Mouse (Mus musculus) erythroblast, adult 5-6 weeks (primary cell): ENCODE measurements around the gene Aqp3. TPM values are rescaled to one million over a fixed set of nuclear protein-coding genes. Genes with fewer than 3 reads are reported as not detected.

Experiments
- ATAC-seq: replicated peaks from 2 replicates; pipeline ENCODE4 v1.8.0; 2016; ENCODE audit warnings: moderate number of reproducible peaks, mild to moderate bottlenecking, moderate TSS enrichment, inconsistent platforms; ENCODE audit not compliant: poor library complexity, low FRiP score, severe bottlenecking
- total RNA-seq, 2 experiments: library from RNA; stranded (forward) in 1 of 2; stranded (reverse) in 1 of 2; fragments of 150-400 nt in 1 of 2; fragments of 200-764, 138-1000 nt in 1 of 2; gene quantifications; 2 replicates each; pipeline versions ENCODE4 v1.2.3 to v1.2.4; 2015 to 2017; ENCODE audit warnings: low replicate concordance in 2 of 2

The Aqp3 gene
- total RNA-seq (2015; ENCODE audit: low replicate concordance) (not detected in 2 replicates), total RNA-seq (2017; ENCODE audit: low replicate concordance) (not detected in 2 replicates)

DNA sequence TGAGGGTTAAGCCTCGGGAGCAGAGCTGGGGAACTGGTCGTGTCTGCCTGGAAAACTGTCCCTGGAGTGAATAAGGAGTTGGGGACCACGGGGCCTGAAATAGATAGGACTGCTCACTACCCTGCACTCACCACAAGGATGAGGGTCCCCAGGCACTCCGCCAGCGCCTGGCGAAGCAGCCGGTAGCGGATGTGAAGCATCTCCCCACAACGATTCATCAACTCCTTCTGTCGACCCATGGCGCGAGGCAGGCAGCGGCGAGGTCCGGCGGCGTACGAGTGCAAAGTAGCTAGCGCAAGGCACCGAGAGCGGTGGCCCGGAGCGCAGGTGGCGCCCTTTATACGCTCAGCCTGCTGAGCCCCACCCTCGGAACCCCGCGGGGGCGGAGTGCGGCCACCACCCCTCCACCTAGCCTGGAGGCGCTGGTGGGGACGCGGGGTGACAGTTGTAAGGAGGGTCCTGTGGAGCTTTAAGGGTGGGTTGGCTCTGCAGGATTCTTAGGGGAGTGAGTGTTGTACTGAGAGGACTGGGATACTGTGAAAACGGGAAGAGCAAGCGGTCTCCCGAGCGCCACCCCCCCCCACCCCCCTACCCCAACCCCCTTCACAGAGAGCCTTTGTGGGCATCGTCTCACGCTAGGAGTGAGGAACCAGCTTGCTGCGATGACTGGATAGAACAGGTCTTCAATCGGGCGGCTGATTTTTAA is at the start of gene Aqp3:
Gene Aqp3 (minus strand): TSS at position 313 of the 706 bp plus-strand sequence.
- no peak for ATAC-seq

DNA sequence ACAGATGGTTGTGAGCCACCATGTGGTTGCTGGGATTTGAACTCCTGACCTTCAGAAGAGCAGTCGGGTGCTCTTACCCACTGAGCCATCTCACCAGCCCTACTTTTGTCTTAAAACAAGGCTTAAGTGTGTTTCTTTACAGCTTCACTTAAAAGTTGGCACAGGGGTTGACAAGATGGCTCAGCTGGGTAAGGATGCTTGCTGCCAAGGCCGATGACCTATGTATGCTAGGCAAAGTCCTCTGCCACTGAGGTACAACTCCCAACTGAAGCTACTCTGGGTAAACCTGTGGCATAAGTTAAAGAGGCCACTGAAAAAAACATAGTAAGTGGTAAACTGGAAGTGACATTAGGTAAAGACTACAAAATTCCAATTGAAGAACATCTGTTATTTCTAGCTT is 44.6 kb upstream of the Aqp3 start:
- ATAC-seq: no peak

DNA sequence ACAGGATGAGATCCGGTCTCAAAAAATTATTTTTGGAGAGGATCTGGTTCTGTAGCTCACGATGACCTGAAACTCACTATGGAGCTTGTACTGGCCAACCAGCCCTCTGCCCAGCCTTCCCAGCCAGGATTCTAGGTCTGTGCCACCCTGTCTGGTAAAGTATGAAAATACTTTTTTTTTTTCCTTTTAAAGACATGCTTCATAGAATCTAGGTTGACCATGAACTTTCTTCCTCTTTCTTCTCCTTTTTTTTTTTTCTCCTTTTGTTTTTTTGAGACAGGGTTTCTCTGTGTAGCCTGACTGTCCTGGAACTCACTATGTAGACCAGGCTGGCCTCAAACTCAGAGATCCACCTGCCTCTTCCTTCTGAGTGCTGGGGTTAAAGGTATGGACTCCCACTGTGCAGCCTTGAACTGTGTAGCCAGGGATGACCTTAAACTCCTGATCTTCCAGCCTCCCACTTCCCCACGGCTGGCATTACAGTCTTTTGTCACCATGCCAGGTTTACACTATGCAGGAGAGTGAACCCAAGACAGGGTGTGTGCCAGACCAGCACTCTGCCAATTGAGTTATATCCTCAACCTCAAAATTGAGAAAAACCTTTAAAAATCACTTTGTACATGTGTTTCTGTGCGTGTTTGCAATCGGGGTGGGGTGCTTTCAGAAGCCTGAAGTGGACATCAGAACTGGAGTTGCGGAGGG is 42.3 kb upstream of the Aqp3 start:
- ATAC-seq: no peak

DNA sequence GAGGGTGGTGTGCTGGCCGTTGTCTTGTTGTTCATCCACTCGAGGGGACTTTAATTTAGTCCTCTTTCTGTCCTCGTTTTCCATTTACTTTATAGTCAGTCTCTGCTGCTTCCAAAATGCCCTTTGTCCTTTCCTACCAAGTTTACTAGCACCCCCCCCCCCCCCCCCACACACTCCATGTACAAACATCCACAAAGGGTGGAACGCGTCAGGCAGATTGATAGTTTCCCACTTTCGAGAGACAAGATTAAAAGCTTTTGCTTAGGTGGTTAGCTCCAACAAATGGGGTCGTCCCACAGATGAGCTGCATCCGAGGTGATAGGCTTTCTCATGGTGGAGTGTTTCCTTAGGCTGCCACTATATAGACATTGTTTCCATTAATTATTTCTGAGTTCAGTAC is 38.8 kb upstream of the Aqp3 start:
- no peak for ATAC-seq

DNA sequence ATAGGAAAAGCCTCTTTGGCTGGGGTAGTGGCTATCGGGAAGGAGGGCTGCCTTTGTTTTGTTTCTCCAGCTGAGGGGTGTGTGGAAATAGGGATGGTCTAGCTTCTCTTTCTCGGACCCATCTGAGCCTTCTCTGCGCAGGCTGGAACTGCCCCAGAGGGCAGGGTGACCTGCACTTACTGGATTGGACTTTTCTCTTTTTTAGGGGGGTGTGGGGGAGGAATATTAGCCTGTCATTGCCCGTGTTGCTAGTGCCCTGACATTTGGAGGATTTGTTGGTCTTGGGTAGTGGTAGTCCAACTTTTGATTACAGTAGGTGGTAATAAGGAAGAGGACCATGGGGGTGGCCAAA is 38.4 kb upstream of the Aqp3 start:
- peak; percentile 34 for ATAC-seq

DNA sequence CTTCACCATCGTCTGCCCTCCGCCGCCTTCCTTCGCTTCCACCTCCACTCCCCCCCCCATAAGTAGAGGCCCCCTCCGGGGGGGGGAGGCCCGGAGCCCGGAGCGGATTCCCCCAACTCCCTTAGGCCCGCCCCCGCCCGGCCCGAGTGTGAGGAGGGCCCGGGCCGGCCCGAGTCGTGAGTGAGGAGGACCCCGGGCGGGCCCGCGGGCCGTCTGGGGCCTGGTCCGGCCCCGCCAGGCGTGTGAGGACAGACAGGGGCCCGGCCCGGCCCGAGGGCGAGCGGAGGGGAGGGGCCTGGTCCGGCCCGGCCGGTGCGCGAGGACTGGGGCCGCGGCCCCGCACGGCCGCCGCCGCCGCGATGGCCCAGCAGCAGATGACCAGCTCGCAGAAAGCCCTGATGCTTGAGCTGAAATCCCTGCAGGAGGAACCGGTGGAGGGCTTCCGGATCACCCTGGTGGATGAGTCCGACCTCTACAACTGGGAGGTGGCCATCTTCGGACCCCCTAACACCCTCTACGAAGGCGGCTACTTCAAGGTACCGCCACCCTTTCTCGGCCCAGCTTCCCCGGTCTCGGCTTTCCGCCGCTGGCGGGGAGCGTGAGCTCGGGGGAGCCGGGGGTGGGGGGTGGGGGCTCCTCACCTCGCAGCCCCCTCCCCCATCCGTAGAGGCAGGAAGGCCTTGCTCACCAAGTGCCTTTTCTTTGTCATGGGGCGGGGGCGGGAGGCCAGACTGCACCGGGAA is 37.9 kb upstream of the Aqp3 start, which contains the start of gene Ube2r2:
Gene Ube2r2 (plus strand): TSS at position 33 of the 743 bp plus-strand sequence.
- peak; percentile 13; the same call in 1 of the 2 replicates for ATAC-seq

DNA sequence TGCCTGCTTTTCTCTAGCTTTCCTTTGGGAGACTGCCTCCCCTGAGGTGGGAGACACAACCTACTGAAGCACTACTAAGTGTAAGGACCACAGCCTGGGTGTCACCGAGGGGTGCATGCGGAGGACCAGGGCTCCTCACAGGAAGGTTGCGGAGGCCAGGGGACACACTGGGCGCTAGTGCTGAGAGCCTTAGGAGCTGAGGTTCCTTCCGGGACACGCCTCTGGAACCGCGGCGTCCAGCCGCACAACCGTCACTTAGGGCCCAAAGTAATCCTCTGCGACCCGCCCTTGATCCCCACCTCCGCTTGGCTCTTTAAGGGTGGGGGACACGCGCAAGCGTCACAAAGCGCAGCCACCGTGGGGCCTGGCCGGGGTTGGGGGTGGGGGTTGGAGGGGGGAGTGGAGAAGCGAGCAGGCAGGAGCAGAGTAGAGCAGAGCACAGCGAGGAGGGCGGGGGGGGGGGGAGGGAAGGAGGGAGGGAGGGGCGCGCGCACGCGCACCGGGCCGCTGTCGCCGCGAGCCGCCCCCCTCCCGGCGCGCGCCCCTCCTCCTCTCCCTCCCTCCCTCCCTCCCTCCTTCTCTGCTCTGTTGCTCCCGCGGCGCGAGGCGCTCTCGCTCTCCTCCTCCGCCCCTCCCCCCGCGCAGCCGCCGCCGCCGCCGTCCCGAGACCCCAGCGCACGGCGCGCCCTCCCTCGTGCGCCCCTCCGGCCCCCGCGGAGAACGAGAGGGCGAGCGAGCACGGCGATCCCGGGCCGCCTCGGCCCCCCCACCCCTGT is 37.1 kb upstream of the Aqp3 start:
- peak; percentile 42 for ATAC-seq

DNA sequence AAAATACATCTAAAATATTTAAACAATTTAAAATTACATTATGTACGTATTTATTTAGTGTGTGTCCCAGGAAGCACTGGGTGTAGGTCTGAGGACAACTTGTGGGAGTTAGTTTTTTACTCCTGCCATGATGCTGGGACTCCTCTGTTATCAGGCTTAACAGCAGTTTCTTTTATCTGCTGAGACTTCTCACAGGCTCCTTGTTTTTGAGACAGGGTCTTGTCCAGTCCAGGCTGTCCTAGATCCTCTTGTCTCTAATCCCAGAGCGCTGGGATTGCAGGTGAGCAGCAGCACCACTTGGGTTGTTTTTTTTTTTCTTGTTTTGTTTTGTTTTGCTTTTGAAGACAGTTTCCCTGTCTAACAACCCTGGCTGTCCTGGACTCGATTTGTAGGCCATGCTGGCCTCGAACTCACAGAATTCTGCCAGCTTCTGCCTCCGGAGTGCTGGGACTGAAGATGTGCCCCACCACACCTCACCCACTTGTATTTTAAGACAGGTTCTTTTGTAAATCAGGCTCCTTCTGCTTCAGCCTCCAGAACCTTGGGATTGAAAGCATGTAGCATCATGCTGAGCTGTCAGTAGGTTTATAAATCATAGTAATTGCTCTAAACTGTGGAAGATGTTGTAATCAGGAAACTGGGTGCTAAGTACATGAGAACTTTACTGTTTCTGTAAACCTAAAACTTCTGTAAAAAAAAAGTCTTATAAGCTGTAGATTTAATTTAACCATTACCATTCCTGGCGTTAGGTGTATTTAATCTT is 35.7 kb upstream of the Aqp3 start:
- ATAC-seq: peak; percentile 29

DNA sequence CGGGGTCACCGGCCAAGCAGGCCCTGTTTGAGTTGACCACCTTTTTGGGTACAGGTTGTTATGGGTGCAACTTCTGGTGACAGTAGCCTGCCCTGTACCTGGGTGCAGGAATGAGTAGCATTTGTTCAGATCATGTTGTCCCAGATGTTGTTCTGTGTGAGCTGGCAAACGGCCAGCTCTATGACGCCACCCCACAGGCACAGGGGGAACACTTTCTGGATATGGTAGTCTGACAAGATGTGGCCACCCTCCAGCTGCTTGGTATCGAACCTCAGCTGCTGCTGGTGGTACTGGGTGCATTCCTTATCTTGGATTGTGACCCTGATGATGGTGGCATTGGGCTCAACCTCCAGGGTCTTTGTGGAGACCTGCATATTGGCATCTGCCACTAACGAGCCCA is 34.5 kb upstream of the Aqp3 start:
- peak; percentile 27 for ATAC-seq

DNA sequence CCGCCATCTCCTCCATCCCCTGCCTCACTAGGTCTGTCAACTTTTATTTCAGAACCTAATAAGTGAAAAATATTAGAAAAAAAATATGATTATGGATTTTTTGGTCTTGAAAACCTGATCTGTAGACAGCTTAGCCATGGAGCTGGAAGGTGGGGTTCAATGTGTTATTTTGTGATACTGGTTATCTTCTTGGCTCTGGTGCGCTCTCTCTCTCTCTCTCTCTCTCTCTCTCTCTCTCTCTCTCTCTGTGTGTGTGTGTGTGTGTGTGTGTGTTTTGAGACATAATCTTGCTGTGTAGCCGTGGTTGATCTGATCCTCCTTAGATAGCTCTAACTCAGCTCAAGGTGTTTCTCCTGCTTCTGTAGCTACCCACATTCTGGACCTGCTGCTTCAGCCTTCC is 31.9 kb upstream of the Aqp3 start:
- peak; percentile 64 for ATAC-seq

DNA sequence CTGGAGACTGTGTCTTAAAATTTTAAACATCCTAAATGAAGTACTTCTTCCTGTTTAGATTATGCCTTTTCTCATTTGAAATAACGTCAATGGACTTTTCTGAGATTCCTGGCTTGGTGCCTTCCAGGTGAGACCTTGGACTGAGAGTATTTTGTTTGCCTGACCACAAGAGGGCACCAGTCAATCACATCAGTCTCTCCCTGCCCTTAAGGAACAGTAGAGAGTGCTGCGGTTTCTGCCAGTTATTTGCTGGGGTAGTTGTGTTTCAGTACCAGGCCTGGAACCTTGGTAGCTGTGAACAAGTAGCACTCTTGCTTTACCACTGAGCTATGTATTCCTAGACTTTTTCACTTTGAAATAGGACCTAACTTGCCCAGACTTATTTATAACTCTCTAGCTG is 31.4 kb upstream of the Aqp3 start:
- peak; percentile 68 for ATAC-seq

DNA sequence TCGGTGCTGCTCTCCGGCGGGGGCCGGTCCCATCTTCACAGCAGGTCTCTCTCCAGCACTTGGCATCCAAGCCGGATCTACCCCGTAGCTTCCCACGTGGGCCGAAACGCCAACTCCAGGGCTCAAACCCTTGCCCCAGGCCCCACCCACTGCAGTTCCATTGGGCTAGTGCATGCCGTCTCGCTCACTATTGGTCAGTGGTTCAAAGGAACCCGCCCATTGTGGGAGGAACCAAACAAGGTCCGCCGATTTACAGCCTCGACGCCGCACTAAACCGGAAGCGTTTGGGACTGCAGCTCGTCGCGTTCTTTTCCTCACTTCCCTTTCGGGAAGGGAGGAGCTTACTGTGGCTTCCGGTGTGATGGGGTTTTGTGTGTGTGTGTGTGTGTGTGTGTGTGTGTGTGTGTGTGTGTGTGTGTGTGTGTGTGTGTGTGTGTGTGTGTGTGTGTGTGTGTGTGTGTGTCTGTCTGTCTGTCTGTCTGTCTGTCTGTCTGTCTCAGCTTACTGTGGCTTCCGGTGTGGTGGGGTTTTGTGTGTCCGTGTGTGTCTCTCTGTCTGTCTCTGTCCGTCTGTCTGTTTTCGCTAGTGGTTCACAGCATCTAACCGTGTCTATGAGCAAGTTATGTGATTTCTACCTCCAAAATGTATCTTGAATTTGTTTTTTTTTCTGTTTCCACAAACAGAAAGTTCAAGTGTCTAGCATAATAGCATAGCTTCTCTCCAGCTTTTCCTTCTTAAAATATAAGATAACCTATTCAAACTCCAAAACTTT is 26.4 kb upstream of the Aqp3 start, which contains the start of gene Nol6:
Gene Nol6 (minus strand): TSS at position 276 of the 772 bp plus-strand sequence.
- peak; percentile 97 for ATAC-seq

DNA sequence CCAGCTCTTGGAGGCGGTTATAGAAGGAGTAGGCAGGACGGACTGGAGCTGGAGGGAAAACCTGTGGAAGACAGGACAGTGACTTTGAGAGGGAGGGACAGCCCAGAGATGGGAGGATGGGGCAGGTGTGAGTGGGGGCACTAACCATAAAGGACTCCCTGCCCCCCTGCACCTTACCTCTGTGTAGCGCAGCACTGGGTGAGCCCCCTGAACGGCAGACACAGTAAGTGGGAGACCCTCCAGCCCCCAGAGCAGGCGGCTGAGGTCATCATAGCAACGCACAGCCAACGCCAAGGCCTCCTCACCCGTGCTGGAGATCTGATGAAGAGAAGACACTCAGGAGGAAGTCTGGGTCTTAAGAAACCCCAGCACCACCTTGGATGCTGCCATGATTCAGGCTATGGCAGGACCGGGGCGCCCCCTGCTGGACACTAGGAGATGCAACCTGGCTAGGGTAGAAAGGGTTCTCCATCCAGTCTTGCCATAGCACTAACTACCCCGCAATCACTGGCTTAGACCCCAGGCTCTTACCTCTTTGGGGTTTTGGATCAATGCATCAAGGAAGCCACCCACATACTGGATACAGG is 20.8 kb upstream of the Aqp3 start:
- peak; percentile 62 for ATAC-seq

DNA sequence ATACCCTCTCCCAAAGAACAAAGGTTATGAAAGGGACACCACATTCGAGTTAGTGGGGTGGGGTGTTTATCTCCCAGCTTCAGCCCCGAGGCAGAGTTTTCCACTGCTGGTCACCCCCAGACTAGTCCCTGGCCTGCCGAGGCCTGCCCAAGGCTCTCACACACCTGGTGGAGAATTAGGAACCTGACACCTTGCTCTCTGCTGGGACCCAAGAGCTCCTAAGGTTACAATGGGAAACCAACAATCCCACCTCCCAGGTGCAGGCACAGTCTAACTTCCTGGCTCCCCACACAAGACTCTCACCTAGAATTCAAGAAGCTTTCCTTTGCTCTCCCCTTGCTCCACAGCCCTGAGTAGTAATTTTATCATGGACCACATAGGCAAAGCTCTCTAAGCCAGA is 18.8 kb upstream of the Aqp3 start:
- ATAC-seq: no peak

DNA sequence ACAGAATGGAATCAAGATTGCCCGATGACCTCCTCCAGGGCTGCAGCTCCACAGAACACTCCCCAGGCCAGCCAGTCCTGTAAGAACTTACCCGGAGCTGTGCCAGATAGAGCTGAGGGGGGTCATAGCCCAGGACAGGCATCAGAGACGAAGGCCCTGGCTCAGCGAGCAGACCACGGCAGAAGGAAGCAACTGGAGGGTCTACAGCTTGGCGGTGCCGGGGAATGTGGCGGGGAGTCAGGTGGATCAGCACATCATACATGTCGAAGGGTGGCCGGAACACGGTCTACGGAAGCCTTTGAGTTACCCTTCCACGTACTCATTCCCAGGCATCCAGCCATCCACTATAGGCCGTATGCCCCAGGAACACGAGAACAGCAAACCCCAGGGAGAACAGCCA is 17.8 kb upstream of the Aqp3 start:
- no peak for ATAC-seq

DNA sequence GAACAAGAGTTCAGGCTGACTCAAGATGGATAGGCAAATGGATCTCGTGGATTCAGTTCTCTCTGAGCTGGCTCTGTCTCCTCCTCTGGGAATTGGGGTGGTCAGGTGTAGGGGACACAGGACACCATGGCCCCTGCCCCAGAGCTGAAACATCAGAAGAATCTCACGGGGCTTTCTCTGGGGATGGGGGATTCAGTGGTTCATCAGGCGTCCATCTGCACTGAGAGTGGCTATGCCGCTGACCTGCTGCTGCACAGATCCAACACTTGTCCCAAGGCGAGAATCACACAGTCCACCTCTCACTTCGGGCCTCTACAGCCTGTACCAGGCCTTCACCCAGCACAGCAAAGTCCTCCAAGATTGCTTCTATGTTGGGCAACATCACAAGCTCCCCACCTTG is 17.1 kb upstream of the Aqp3 start:
- no peak for ATAC-seq

DNA sequence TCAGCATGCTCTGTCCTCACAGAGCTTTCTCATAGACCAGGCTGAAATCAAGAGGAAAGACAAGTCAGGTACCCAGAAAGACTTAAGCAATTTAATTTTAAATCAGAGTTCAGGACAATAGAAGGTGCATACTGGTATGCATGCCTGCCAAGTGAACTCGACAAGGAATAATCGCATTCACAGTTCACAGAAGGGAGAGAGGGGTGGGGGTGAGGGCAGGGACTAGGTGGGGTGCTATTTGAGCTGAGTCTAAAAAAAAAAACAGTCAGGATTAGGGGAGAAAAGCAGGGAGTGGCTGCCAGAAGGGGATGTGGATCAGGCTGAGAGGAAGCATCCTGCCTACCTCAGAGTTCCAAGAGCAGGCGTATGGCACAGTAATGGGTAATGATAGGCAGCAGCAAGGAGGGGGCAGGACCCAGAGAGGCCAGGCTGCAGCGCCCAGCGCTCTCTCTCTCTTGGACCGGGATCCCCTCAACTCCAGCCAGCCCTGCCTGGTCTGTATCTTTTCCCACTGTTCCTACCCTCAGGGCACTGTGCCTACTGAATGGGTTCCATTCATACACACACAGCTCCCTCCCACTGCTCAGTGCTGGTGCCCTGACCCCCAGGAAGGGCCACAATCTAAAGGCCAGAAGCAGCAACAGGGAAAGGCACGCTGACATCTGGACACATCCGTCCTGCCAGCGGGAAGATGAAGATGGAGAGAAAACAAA is 16.5 kb upstream of the Aqp3 start:
- no peak for ATAC-seq
